Mouse (Mus musculus) MEL (cell line): ENCODE results near the gene Pdzd7. TPM values are rescaled to one million over a fixed set of nuclear protein-coding genes. Genes with fewer than 3 reads are reported as not detected.

Source experiments
- DNase-seq: peaks from one replicate; pipeline ENCODE4 v3.0.0; 2011; ENCODE audit warnings: low read depth, low spot score
- H3K27ac ChIP-seq: 2 replicates; pipeline ENCODE4 v1.5.1; 2012; ENCODE audit warnings: low read depth, mild to moderate bottlenecking, control low read depth, low read length, moderate library complexity; ENCODE audit not compliant: control insufficient read depth
- H3K27me3 ChIP-seq, 2 experiments: fragments of 150-350 bp in 1 of 2; sonication (generic) in 1 of 2; 2 replicates each; pipeline ENCODE4 v1.6.1; 2012; ENCODE audit warnings: low read length in 2 of 2, mild to moderate bottlenecking in 2 of 2, improper control_type of control experiment in 1 of 2, moderate library complexity in 1 of 2; ENCODE audit not compliant: insufficient read depth in 2 of 2, control insufficient read depth in 1 of 2
- H3K36me3 ChIP-seq, 2 experiments: 2 replicates each; pipeline ENCODE4 v1.6.1; 2012 to 2014; ENCODE audit warnings: low read length in 2 of 2, improper control_type of control experiment in 1 of 2, inconsistent platforms in 1 of 2, mild to moderate bottlenecking in 1 of 2; ENCODE audit not compliant: insufficient read depth in 2 of 2, control insufficient read depth in 1 of 2
- H3K4me1 ChIP-seq, 2 experiments: fragments of 150-350 bp in 1 of 2; sonication (generic) in 1 of 2; 2 replicates each; pipeline ENCODE4 v1.6.1; 2012; ENCODE audit warnings: low read length in 2 of 2, improper control_type of control experiment in 1 of 2, mild to moderate bottlenecking in 1 of 2; ENCODE audit not compliant: insufficient read depth in 2 of 2, control insufficient read depth in 1 of 2
- H3K4me3 ChIP-seq, 2 experiments: fragments of 150-350 bp in 1 of 2; sonication (generic) in 1 of 2; 2 replicates each; pipeline ENCODE4 v1.5.1; 2012; ENCODE audit warnings: low read depth in 2 of 2, low read length in 2 of 2, mild to moderate bottlenecking in 2 of 2, moderate library complexity in 2 of 2, control low read depth in 1 of 2, improper control_type of control experiment in 1 of 2; ENCODE audit not compliant: control insufficient read depth in 1 of 2, insufficient read depth in 1 of 2
- H3K79me2 ChIP-seq: 2 replicates; pipeline ENCODE4 v1.6.1; 2012; ENCODE audit warnings: mild to moderate bottlenecking, low read length, moderate library complexity; ENCODE audit not compliant: control insufficient read depth, poor library complexity, insufficient read depth
- H3K9ac ChIP-seq: 2 replicates; pipeline ENCODE4 v1.6.1; 2012; ENCODE audit warnings: low read depth, mild to moderate bottlenecking, control low read depth, low read length, moderate library complexity; ENCODE audit not compliant: control insufficient read depth, poor library complexity, severe bottlenecking
- H3K9me3 ChIP-seq: fragments of 150-350 bp; sonication (generic); replicated peaks from 2 replicates; pipeline ENCODE4 v1.6.1; 2012; ENCODE audit warnings: mild to moderate bottlenecking, low read length, improper control_type of control experiment, moderate library complexity; ENCODE audit not compliant: insufficient read depth
- BHLHE40 ChIP-seq: IDR thresholded peaks from 2 replicates; pipeline ENCODE4 v1.6.1; 2012; ENCODE audit warnings: low read depth, mild to moderate bottlenecking, inconsistent platforms, low read length, improper control_type of control experiment, borderline replicate concordance
- CHD1 ChIP-seq: IDR thresholded peaks from 2 replicates; pipeline ENCODE4 v1.6.1; 2012; ENCODE audit warnings: low read depth, mild to moderate bottlenecking, inconsistent platforms, low read length, improper control_type of control experiment
- E2F4 ChIP-seq: IDR thresholded peaks from 2 replicates; pipeline ENCODE4 v1.6.1; 2011; ENCODE audit warnings: low read depth, low read length, improper control_type of control experiment, borderline replicate concordance
- EP300 ChIP-seq, 2 experiments: IDR thresholded peaks; 2 replicates each; pipeline ENCODE4 v1.6.1; 2011; ENCODE audit warnings: improper control_type of control experiment in 2 of 2, low read length in 2 of 2, low read depth in 1 of 2, mild to moderate bottlenecking in 1 of 2
- ETS1 ChIP-seq: IDR thresholded peaks from 2 replicates; pipeline ENCODE4 v1.6.1; 2012; ENCODE audit warnings: low read depth, mild to moderate bottlenecking, inconsistent platforms, low read length, improper control_type of control experiment, moderate library complexity
- GABPA ChIP-seq: IDR thresholded peaks from 2 replicates; pipeline ENCODE4 v1.6.1; 2012; ENCODE audit warnings: low read depth, mild to moderate bottlenecking, inconsistent platforms, low read length, improper control_type of control experiment, moderate library complexity
- HCFC1 ChIP-seq: IDR thresholded peaks from 2 replicates; pipeline ENCODE4 v1.6.1; 2012; ENCODE audit warnings: low read depth, mild to moderate bottlenecking, inconsistent platforms, low read length, improper control_type of control experiment, moderate library complexity
- KAT2A ChIP-seq: conservative IDR thresholded peaks from 2 replicates; pipeline ENCODE4 v1.6.1; 2012; ENCODE audit warnings: low read depth, low read length, improper control_type of control experiment, inconsistent platforms
- MAX ChIP-seq: IDR thresholded peaks from 2 replicates; pipeline ENCODE4 v1.6.1; 2011; ENCODE audit warnings: low read length, improper control_type of control experiment
- MYC ChIP-seq: IDR thresholded peaks from 2 replicates; pipeline ENCODE4 v1.6.1; 2011; ENCODE audit warnings: low read depth, mild to moderate bottlenecking, low read length, improper control_type of control experiment, moderate library complexity
- NRF1 ChIP-seq: IDR thresholded peaks from 2 replicates; pipeline ENCODE4 v1.6.1; 2014; ENCODE audit warnings: low read depth, mild to moderate bottlenecking, inconsistent platforms, low read length, improper control_type of control experiment, moderate library complexity; ENCODE audit not compliant: poor library complexity, insufficient read depth, severe bottlenecking
- POLR2AphosphoS5 ChIP-seq: IDR thresholded peaks from 2 replicates; pipeline ENCODE4 v1.6.1; 2012; ENCODE audit warnings: low read depth, borderline replicate concordance, mild to moderate bottlenecking, inconsistent platforms, low read length, moderate library complexity, mixed read lengths
- SIN3A ChIP-seq: IDR thresholded peaks from 2 replicates; pipeline ENCODE4 v1.6.1; 2012; ENCODE audit warnings: low read length, improper control_type of control experiment, inconsistent platforms
- SMC3 ChIP-seq: IDR thresholded peaks from 2 replicates; pipeline ENCODE4 v1.6.1; 2011; ENCODE audit warnings: low read depth, low read length, improper control_type of control experiment
- TBP ChIP-seq: IDR thresholded peaks from 2 replicates; pipeline ENCODE4 v1.8.0; 2011; ENCODE audit warnings: low read depth, low read length, improper control_type of control experiment
- UBTF ChIP-seq: IDR thresholded peaks from 2 replicates; pipeline ENCODE4 v1.6.1; 2012; ENCODE audit warnings: low read depth, mild to moderate bottlenecking, inconsistent platforms, low read length, improper control_type of control experiment, moderate library complexity, borderline replicate concordance; ENCODE audit not compliant: insufficient read depth
- USF2 ChIP-seq, 2 experiments: IDR thresholded peaks; 2 replicates each; pipeline ENCODE4 v1.6.1; 2011 to 2012; ENCODE audit warnings: improper control_type of control experiment in 2 of 2, low read length in 2 of 2, borderline replicate concordance in 1 of 2, inconsistent platforms in 1 of 2, low read depth in 1 of 2, mild to moderate bottlenecking in 1 of 2; ENCODE audit not compliant: insufficient read depth in 1 of 2
- ZMIZ1 ChIP-seq: IDR thresholded peaks from 2 replicates; pipeline ENCODE4 v1.6.1; 2012; ENCODE audit warnings: low read depth, mild to moderate bottlenecking, inconsistent platforms, low read length, improper control_type of control experiment, moderate library complexity
- ZNF384 ChIP-seq: IDR thresholded peaks from 2 replicates; pipeline ENCODE4 v1.6.1; 2012; ENCODE audit warnings: low read depth, mild to moderate bottlenecking, inconsistent platforms, low read length, improper control_type of control experiment
- polyA plus RNA-seq, 2 experiments: library from polyadenylated mRNA; stranded (reverse) in 1 of 2; unstranded in 1 of 2; fragments of >175 nt in 1 of 2; fragments of >200 nt in 1 of 2; gene quantifications; 2 replicates each; pipeline versions ENCODE4 v1.2.1 to v1.2.4; 2012; ENCODE audit warnings: low replicate concordance in 2 of 2, low read depth in 1 of 2; ENCODE audit not compliant: insufficient read length in 2 of 2, insufficient read depth in 1 of 2, missing spikeins in 1 of 2
- total RNA-seq: library from RNA; depleted of rRNA; stranded (reverse); fragments of 300-350 nt; gene quantifications from 2 replicates; pipeline ENCODE4 v1.2.3, GENCODE M21; 2012

Gene Pdzd7
- total and polyA plus RNA-seq, 3 experiments = 0.08 to 0.56 TPM; not detected in 1

GRCm38 (mm10) chr19:45028746-45029145, 16.8 kb downstream of the Pdzd7 start:
- no peak for DNase-seq
- no peaks in the 10 kb centered on the region for H3K27me3 ChIP-seq
- TF ChIP-seq ZNF384 = no peak
- no peak for TF ChIP-seq MAX
- TF ChIP-seq MYC = no peak
- no peak for TF ChIP-seq KAT2A
- TF ChIP-seq POLR2AphosphoS5 = no peak
- no peak for TF ChIP-seq TBP
- no peak for TF ChIP-seq USF2 (IDR thresholded peaks at IDR 0.05; ENCODE audit: borderline replicate concordance in 1 of 2, insufficient read depth in 1 of 2, low read depth in 1 of 2, low read length in 2 of 2)
- no peak for TF ChIP-seq GABPA
- TF ChIP-seq ZMIZ1 = no peak
- no peak for TF ChIP-seq CHD1
- no peak for TF ChIP-seq NRF1
- no peak for TF ChIP-seq ETS1
- no peak for TF ChIP-seq SIN3A
- no peak for TF ChIP-seq UBTF
- TF ChIP-seq, all 39 proteins: peak for 0
- Histone ChIP-seq H3K4me3 (no peak overlapping the region), H3K9me3 (no peaks in the 10 kb centered on the region), H3K9ac (no peak overlapping the region), H3K27ac (no peak overlapping the region), H3K79me2 (no peaks in the 10 kb centered on the region), H3K4me1 (peaks cover 8 to 22% of the 10 kb centered on the region in 2 experiments), H3K36me3 (peaks cover 0 to 10% of the 10 kb centered on the region in 2 experiments; a peak in 2 of 4 replicates)

GRCm38 (mm10) chr19:45027848-45028247, 17.7 kb downstream of the Pdzd7 start:
- TF ChIP-seq SIN3A (no peak), EP300 (IDR thresholded peaks at IDR 0.05; ENCODE audit: low read depth in 1 of 2, low read length in 2 of 2) (no peak), E2F4 (no peak), HCFC1 (no peak), BHLHE40 (no peak), SMC3 (no peak)
- H3K27me3 ChIP-seq = no peaks in the 10 kb centered on the region
- H3K4me1 ChIP-seq = peaks cover 8 to 19% of the 10 kb centered on the region in 2 experiments
- no peaks in the 10 kb centered on the region for H3K9me3 ChIP-seq
- no peak overlapping the region for H3K4me3 ChIP-seq
- H3K36me3 ChIP-seq = peaks cover 0 to 10% of the 10 kb centered on the region in 2 experiments; a peak in 2 of 4 replicates
- H3K79me2 ChIP-seq = no peaks in the 10 kb centered on the region
- no peak overlapping the region for H3K9ac ChIP-seq
- no peak overlapping the region for H3K27ac ChIP-seq
- DNase-seq = no peak
